Mouse (Mus musculus): Measurements from ENCODE around the gene Setd1b.
"Not testable (repeated sequence)": the region's sequence is repeated elsewhere in the genome, so short reads cannot be mapped to it uniquely, and the experiment has no call there.

The Setd1b gene

GRCm38 (mm10) chr5:123200816-123201522 is 59.0 kb downstream of the Setd1b start:
- DNase-seq (ENCODE audit: low spot score in 2 of 2), result not testable (repeated sequence)

- no peak for DNase-seq (ENCODE audit: low spot score in 2 of 2)
Measured at GRCm38 (mm10) chr5:123201523-123201892, 59.5 kb downstream of the Setd1b start.

- DNase-seq (ENCODE audit: low spot score in 2 of 2), result no peak
Measured at GRCm38 (mm10) chr5:123201987-123202386, 60.0 kb downstream of the Setd1b start.

- DNase-seq (ENCODE audit: low spot score in 2 of 2), result not testable (repeated sequence)
Measured at GRCm38 (mm10) chr5:123202771-123203170, 60.8 kb downstream of the Setd1b start.

GRCm38 (mm10) chr5:123203591-123203990 is 61.6 kb downstream of the Setd1b start:
- not testable (repeated sequence) for DNase-seq (ENCODE audit: low spot score in 2 of 2)
